Mouse (Mus musculus): Measurements from ENCODE around the gene Clec2g. TPM values are rescaled to one million over a fixed set of nuclear protein-coding genes. Genes with fewer than 3 reads are reported as not detected.
"Not testable (repeated sequence)": the region's sequence is repeated elsewhere in the genome, so short reads cannot be mapped to it uniquely, and the experiment has no call there.

The Clec2g gene
- total and polyA plus RNA-seq, 2 experiments from 2014 or later = not detected

DNA sequence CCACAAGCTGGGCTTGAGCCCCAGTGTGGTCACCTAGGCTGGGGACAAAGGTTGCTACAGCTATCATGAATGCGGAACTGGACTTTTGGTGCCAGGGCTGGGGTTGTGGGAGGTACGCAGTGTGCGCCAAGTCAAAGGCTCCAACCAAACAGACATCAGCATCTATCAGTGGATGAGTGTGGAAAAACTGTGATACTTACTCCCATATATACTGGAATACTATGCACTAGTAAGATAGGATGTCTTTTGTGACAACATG lies 39.2 kb downstream of the Clec2g start:
- no peak for TF ChIP-seq CTCF (IDR thresholded peaks at IDR 0.05; ENCODE audit: low read depth)
- Histone ChIP-seq H3K9ac (no peak overlapping the region), H3K36me3 (ENCODE audit: insufficient read depth) (no peaks in the 10 kb centered on the region), H3K9me3 (ENCODE audit: low read length) (no peaks in the 10 kb centered on the region), H3K4me1 (ENCODE audit: insufficient read depth) (no peaks in the 10 kb centered on the region), H3K4me2 (ENCODE audit: low read depth) (no peak overlapping the region), H3K27me3 (ENCODE audit: insufficient read depth, low read length) (no peaks in the 10 kb centered on the region), H3K4me3 (ENCODE audit: low read depth, low read length) (no peak overlapping the region), H3K27ac (ENCODE audit: low read depth, low read length) (no peak overlapping the region)
- ATAC-seq = no peak
- 95% methylated on average over 3 of the region's 3 CpGs for WGBS
- DNase-seq = no peak

DNA sequence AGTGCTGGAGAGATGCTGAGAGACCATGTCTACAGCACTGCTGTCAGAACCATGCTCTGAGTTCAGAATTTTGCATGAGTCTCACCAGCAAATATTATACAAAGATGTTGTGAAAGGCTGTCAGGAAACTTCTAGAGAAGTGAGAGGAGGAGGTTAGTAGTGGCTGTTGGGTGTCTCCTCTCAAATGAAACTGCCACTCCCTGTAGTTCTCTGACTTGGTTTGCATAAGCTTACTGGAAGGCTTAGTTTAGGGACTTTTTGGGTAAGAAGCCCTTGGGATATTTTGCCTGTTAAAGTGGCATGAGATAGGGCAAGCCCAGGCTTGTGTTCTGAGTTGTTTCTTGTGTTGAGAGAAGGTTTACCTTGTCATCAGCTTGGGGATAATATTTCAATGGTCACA lies 40.7 kb downstream of the Clec2g start:
- ATAC-seq; H3K9me3 ChIP-seq (ENCODE audit: low read length); H3K27me3 ChIP-seq (ENCODE audit: insufficient read depth, low read length); H3K4me1 ChIP-seq (ENCODE audit: insufficient read depth); H3K9ac ChIP-seq; H3K27ac ChIP-seq (ENCODE audit: low read depth, low read length); H3K4me2 ChIP-seq (ENCODE audit: low read depth); H3K36me3 ChIP-seq (ENCODE audit: insufficient read depth); H3K4me3 ChIP-seq (ENCODE audit: low read depth, low read length); DNase-seq: not testable (repeated sequence)

DNA sequence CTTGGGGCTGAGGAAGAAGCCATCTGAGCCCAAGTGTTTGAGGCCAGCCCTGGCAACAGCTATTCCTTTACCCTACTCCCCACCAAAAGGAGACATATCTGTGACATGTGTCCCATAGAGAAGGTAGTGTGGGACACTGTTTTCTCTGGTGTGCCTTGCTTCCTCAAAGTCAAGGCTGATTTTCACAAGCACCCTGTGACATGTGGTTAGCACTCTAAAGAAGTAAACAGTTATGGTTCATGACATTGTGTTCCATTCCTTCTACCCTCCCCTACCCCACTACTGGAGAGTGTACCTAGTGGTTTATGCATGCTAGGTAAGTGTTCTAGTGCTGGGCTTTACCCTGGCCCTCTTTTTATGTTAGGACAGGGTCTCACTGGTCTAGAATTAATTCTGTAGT lies 42.0 kb downstream of the Clec2g start:
- no peak for DNase-seq
- no peak overlapping the region for H3K9ac ChIP-seq
- no peak for TF ChIP-seq CTCF (IDR thresholded peaks at IDR 0.05; ENCODE audit: low read depth)
- H3K27me3 ChIP-seq (ENCODE audit: insufficient read depth, low read length) = no peaks in the 10 kb centered on the region
- H3K9me3 ChIP-seq (ENCODE audit: low read length) = no peaks in the 10 kb centered on the region
- no peak overlapping the region for H3K4me2 ChIP-seq (ENCODE audit: low read depth)
- H3K27ac ChIP-seq (ENCODE audit: low read depth, low read length) = no peak overlapping the region
- no peaks in the 10 kb centered on the region for H3K4me1 ChIP-seq (ENCODE audit: insufficient read depth)
- no peak overlapping the region for H3K4me3 ChIP-seq (ENCODE audit: low read depth, low read length)
- no peak for ATAC-seq
- no peaks in the 10 kb centered on the region for H3K36me3 ChIP-seq (ENCODE audit: insufficient read depth)

DNA sequence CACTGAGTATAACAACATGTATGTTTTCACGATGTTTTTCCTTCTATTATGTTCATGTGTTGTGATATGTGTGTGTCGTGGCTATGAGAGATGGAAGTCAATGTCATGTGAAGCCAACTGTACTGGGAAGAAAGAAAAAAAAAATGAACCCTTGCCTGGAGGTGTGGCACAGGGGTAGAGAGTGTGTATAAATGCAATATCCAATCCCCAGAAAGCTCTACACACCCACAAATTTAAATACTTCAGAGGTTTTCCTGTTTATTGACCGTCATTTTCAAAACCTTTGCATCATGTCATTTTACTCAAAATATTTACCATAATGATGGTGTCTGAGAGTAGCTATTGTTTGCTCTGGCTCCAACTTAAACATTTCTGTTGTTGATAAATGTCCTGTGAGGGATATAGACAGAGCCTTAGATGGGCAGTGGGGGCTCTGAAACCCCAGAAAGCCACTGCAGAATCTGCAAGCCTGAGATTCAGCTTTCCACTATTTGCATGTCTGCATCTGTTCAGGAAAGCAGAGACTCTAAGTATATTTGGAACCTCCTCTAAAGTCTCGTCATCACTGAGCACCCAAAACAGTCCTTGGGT lies 47.9 kb downstream of the Clec2g start:
- not testable (repeated sequence) for H3K4me3 ChIP-seq (ENCODE audit: low read depth, low read length); H3K9ac ChIP-seq; ATAC-seq; H3K4me1 ChIP-seq (ENCODE audit: insufficient read depth); H3K36me3 ChIP-seq (ENCODE audit: insufficient read depth); H3K27ac ChIP-seq (ENCODE audit: low read depth, low read length); H3K9me3 ChIP-seq (ENCODE audit: low read length); H3K27me3 ChIP-seq (ENCODE audit: insufficient read depth, low read length); H3K4me2 ChIP-seq (ENCODE audit: low read depth); DNase-seq
- WGBS = 90% methylated on average over 4 of the region's 4 CpGs

DNA sequence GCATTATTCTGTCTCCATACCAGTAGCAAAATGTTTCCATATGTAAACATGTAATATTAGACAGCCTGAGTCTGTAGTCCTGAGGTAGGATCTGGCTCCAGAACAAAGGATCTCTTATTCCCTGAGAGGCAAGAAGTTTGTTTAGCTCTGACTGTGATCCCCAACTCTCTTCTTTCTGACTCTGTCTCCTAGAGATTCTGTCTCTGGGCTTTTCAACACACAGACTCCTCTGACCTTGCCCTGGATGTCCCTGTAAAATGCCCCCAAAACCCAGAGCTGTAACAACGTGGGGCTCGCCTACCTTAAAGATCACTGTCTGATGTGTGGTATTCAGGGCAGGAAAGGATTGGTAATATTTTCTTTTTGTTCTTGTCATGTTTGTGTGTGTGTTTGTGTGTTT lies 58.2 kb downstream of the Clec2g start:
- ATAC-seq (no peak), DNase-seq (no peak)
- Histone ChIP-seq H3K27me3 (ENCODE audit: insufficient read depth, low read length) (no peaks in the 10 kb centered on the region), H3K4me3 (ENCODE audit: low read depth, low read length) (no peak overlapping the region), H3K4me2 (ENCODE audit: low read depth) (no peak overlapping the region), H3K27ac (ENCODE audit: low read depth, low read length) (no peak overlapping the region), H3K4me1 (ENCODE audit: insufficient read depth) (no peaks in the 10 kb centered on the region), H3K9me3 (ENCODE audit: low read length) (no peaks in the 10 kb centered on the region), H3K9ac (no peak overlapping the region), H3K36me3 (ENCODE audit: insufficient read depth) (no peaks in the 10 kb centered on the region)
- WGBS = 6% methylated on average over 2 of the region's 2 CpGs
- no peak for TF ChIP-seq CTCF (IDR thresholded peaks at IDR 0.05; ENCODE audit: low read depth)

DNA sequence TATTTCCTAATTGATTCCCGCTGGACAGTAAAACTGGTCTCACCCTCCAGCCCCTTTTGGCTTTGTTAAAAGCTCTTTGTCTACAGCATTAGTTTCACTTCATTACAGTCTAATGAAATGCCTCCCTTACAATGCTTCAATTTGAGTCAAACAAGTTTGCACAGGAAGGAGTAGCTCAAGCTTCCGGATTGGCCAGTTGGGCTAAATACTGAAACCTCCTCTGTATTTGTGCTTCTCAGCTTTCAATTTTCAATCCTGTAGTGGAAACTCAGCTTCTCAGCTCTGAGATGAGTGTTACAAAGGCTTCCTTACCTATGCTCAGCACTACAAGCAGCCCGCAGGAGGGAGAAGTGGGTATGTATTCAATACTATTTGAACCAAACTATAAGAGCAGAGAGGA lies 58.6 kb downstream of the Clec2g start:
- no peak overlapping the region for H3K9ac ChIP-seq
- no peaks in the 10 kb centered on the region for H3K27me3 ChIP-seq (ENCODE audit: insufficient read depth, low read length)
- 5% methylated on average over 3 of the region's 3 CpGs for WGBS
- DNase-seq (peak; percentile 6), ATAC-seq (peak; percentile 59)
- H3K27ac ChIP-seq (ENCODE audit: low read depth, low read length) = no peak overlapping the region
- no peaks in the 10 kb centered on the region for H3K4me1 ChIP-seq (ENCODE audit: insufficient read depth)
- TF ChIP-seq CTCF (IDR thresholded peaks at IDR 0.05; ENCODE audit: low read depth) = no peak
- H3K9me3 ChIP-seq (ENCODE audit: low read length) = no peaks in the 10 kb centered on the region
- H3K4me2 ChIP-seq (ENCODE audit: low read depth) = peak overlapping the region; percentile 21
- H3K36me3 ChIP-seq (ENCODE audit: insufficient read depth) = no peaks in the 10 kb centered on the region
- no peak overlapping the region for H3K4me3 ChIP-seq (ENCODE audit: low read depth, low read length)

DNA sequence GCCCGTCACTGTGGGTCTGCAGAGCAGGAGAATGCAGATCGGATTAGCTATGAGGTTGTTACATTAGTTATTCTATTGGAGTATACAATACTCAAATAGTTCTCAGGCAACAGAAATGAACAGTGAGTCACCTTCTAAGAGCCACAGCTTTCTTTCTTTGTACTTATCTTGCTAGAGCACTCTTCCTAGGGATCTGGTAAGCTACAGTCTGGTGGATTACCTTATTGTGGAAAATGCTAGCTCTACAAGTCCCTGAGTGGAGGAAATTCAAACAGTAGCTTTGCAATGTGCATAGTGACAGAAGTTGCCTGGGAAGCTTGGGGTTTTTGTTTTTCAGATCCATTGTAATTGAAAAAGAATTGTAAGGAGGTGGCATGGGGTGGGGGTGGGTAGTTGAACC lies 59.0 kb downstream of the Clec2g start:
- no peak overlapping the region for H3K4me3 ChIP-seq (ENCODE audit: low read depth, low read length)
- no peaks in the 10 kb centered on the region for H3K27me3 ChIP-seq (ENCODE audit: insufficient read depth, low read length)
- no peak overlapping the region for H3K9ac ChIP-seq
- H3K4me1 ChIP-seq (ENCODE audit: insufficient read depth) = no peaks in the 10 kb centered on the region
- WGBS = 8% methylated on average over 2 of the region's 2 CpGs
- no peak overlapping the region for H3K27ac ChIP-seq (ENCODE audit: low read depth, low read length)
- DNase-seq (no peak), ATAC-seq (0 out of 2 replicates have a peak, but pooled peaks have one; percentile 16)
- H3K4me2 ChIP-seq (ENCODE audit: low read depth) = peak overlapping the region; percentile 21
- no peaks in the 10 kb centered on the region for H3K36me3 ChIP-seq (ENCODE audit: insufficient read depth)
- TF ChIP-seq CTCF (IDR thresholded peaks at IDR 0.05; ENCODE audit: low read depth) = no peak
- H3K9me3 ChIP-seq (ENCODE audit: low read length) = no peaks in the 10 kb centered on the region

DNA sequence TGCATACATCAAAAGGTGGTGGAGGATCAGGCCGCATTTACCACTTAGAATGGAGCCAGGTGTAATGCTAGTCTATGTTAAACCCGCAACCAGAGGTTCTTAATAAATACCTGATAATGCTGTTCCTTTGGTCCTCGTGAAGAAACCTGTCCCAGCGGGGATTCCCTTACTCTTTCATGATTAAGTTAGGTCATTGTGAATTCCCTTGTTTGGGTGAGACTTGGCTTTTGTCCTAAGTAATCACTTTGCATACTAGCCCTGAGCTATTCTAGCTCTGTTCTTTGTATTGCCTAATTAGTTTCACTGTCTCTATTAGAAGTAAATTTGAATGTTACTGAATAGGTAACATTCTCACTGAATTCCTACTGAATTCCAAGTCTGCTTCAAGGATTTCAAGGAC lies 60.2 kb downstream of the Clec2g start:
- Histone ChIP-seq H3K4me1 (ENCODE audit: insufficient read depth) (no peaks in the 10 kb centered on the region), H3K36me3 (ENCODE audit: insufficient read depth) (no peaks in the 10 kb centered on the region), H3K27ac (ENCODE audit: low read depth, low read length) (no peak overlapping the region), H3K9ac (no peak overlapping the region), H3K27me3 (ENCODE audit: insufficient read depth, low read length) (no peaks in the 10 kb centered on the region), H3K9me3 (ENCODE audit: low read length) (no peaks in the 10 kb centered on the region), H3K4me2 (ENCODE audit: low read depth) (no peak overlapping the region), H3K4me3 (ENCODE audit: low read depth, low read length) (no peak overlapping the region)
- no peak for ATAC-seq
- TF ChIP-seq CTCF (IDR thresholded peaks at IDR 0.05; ENCODE audit: low read depth) = no peak
- 26% methylated on average over 4 of the region's 4 CpGs for WGBS
- no peak for DNase-seq

Measured in forebrain, postnatal 0 days (tissue).